ENCODE assay signal across 9 mouse cellular contexts in genomic region chr7:115721624-115722540, GRCm38 (mm10).
DNase-seq lines count a peak whose midpoint lies in the region; ATAC-seq and TF ChIP-seq lines count a peak whose summit lies in the region.
"Had no signal": no experiment of that assay in that cellular context is flagged by ENCODE, and none has a peak within 500 bp of the region (broad histone marks: within the 10 kb centered on the region; RNA-seq: fewer than 3 reads in every experiment).

No protein-coding gene starts in this region.

- peaks cover 4% of the 10 kb centered on the region for H3K36me3 ChIP-seq in heart, adult 2 months (ENCODE audit: control insufficient read depth, insufficient read depth, low read length)
- no peaks in the 10 kb centered on the region for H3K36me3 ChIP-seq in forebrain, embryonic 14.5 days (ENCODE audit: control insufficient read depth, insufficient read depth, low read length)
- H3K36me3 ChIP-seq in midbrain, embryonic 10.5 days, result no peaks in the 10 kb centered on the region
- no peaks in the 10 kb centered on the region for H3K36me3 ChIP-seq in kidney, adult 2 months (ENCODE audit: control insufficient read depth, insufficient read depth, low read length)

- H3K27me3 ChIP-seq in heart, adult 2 months (ENCODE audit: control insufficient read depth, insufficient read depth, low read length), result no peaks in the 10 kb centered on the region
- no peaks in the 10 kb centered on the region for H3K27me3 ChIP-seq in forebrain, embryonic 14.5 days (replicated peaks; ENCODE audit: control insufficient read depth, insufficient read depth, low read length)
- H3K27me3 ChIP-seq in midbrain, embryonic 10.5 days (ENCODE audit: low read depth, poor library complexity, severe bottlenecking), result 0 out of 2 replicates have a peak, but pooled peaks cover 14% of the 10 kb centered on the region
- no peaks in the 10 kb centered on the region for H3K27me3 ChIP-seq in kidney, adult 2 months (replicated peaks; ENCODE audit: control insufficient read depth, insufficient read depth, low read length)

- H3K9me3 ChIP-seq in forebrain, embryonic 14.5 days (replicated peaks; ENCODE audit: control insufficient read depth, low read length), result no peaks in the 10 kb centered on the region
- H3K9me3 ChIP-seq in midbrain, embryonic 10.5 days (replicated peaks), result no peaks in the 10 kb centered on the region

- no peak for TF ChIP-seq POLR2A in heart, adult 2 months (IDR thresholded peaks at IDR 0.05; ENCODE audit: insufficient read depth, low read depth, low read length)
- TF ChIP-seq POLR2A in kidney, adult 2 months (IDR thresholded peaks at IDR 0.05; ENCODE audit: low read depth, low read length), result no peak

- H3K27ac ChIP-seq in heart, adult 2 months, result peak overlapping the region; percentile 22; the same call in 1 of the 2 replicates
- peak overlapping the region; percentile 49 for H3K27ac ChIP-seq in forebrain, embryonic 14.5 days (ENCODE audit: low read depth, low read length)
- H3K27ac ChIP-seq in midbrain, embryonic 10.5 days (replicated peaks), result peak overlapping the region; percentile 83
- no peak overlapping the region for H3K27ac ChIP-seq in kidney, adult 2 months (ENCODE audit: insufficient read depth, low read depth, low read length)

- WGBS in heart, adult 2 months, result 25% methylated on average over 7 of the region's 7 CpGs
- WGBS in forebrain, embryonic 14.5 days, result 3% methylated on average over 7 of the region's 7 CpGs
- WGBS in midbrain, embryonic 10.5 days, result 9% methylated on average over 7 of the region's 7 CpGs
- WGBS in kidney, adult 2 months, result 45% methylated on average over 7 of the region's 7 CpGs

- ATAC-seq in forebrain, embryonic 14.5 days, result peak; percentile 72
- ATAC-seq in monocyte, adult 5-6 weeks (replicated peaks; ENCODE audit: insufficient number of reproducible peaks, low FRiP score, low TSS enrichment, poor library complexity, severe bottlenecking), result no peak

- no peaks in the 10 kb centered on the region for H3K79me2 ChIP-seq in heart, adult 2 months (replicated peaks; ENCODE audit: control insufficient read depth, insufficient read depth, low read length)

- TF ChIP-seq EP300 in heart, adult 2 months (IDR thresholded peaks at IDR 0.05; ENCODE audit: insufficient read depth, low read depth, low read length), result no peak

- DNase-seq in heart, adult 2 months, result no peak
- no peak for DNase-seq in heart, postnatal 36 days
- DNase-seq in R1 (ENCODE audit: low read depth, low spot score), result peak; percentile 5
- peak; percentile 77 for DNase-seq in forebrain, embryonic 14.5 days (ENCODE audit: low spot score)
- DNase-seq in midbrain, embryonic 10.5 days (ENCODE audit: low spot score), result peak; percentile 51
- DNase-seq in kidney, adult 2 months, result no peak
- no peak for DNase-seq in urinary bladder, postnatal 36 days (ENCODE audit: low spot score in 2 of 2)
- DNase-seq: lung, postnatal 36 days had no signal

- H3K4me3 ChIP-seq in heart, adult 2 months, result no peak overlapping the region
- no peak overlapping the region for H3K4me3 ChIP-seq in forebrain, embryonic 14.5 days (ENCODE audit: low read depth, low read length)
- H3K4me3 ChIP-seq in midbrain, embryonic 10.5 days, result no peak overlapping the region
- H3K4me3 ChIP-seq in kidney, adult 2 months (ENCODE audit: insufficient read depth, low read depth, low read length), result no peak overlapping the region

- H3K4me1 ChIP-seq in heart, adult 2 months (ENCODE audit: control insufficient read depth, insufficient read depth, low read length), result peaks cover 2% of the 10 kb centered on the region
- H3K4me1 ChIP-seq in forebrain, embryonic 14.5 days (ENCODE audit: control insufficient read depth, insufficient read depth, low read length), result peaks cover 15% of the 10 kb centered on the region
- peaks cover 32% of the 10 kb centered on the region for H3K4me1 ChIP-seq in midbrain, embryonic 10.5 days
- H3K4me1 ChIP-seq in kidney, adult 2 months (ENCODE audit: control insufficient read depth, insufficient read depth, low read length), result peaks cover 2% of the 10 kb centered on the region; the same call in 1 of the 2 replicates

- H3K4me2 ChIP-seq in forebrain, embryonic 14.5 days (ENCODE audit: low read length), result peak overlapping the region; percentile 14; the same call in 1 of the 2 replicates

- no peak overlapping the region for H3K9ac ChIP-seq in heart, adult 2 months (ENCODE audit: low read depth, low read length)
- H3K9ac ChIP-seq in forebrain, embryonic 14.5 days (ENCODE audit: low read length), result no peak overlapping the region

- intact Hi-C loops in heart, adult 2 months (cut with DNase I), result loop anchor here (10.0 kb wide), 1 partner anchor 313 kb away; the partner anchor contains the start of genes 1110004F10Rik and Sox6
- intact Hi-C loops in heart, postnatal 36 days (cut with DNase I), result loop anchor here (10.0 kb wide), 1 partner anchor 313 kb away; the partner anchor contains the start of genes 1110004F10Rik and Sox6

- TF ChIP-seq CTCF in heart, adult 2 months (IDR thresholded peaks at IDR 0.05), result no peak
- TF ChIP-seq CTCF in kidney, adult 2 months (conservative IDR thresholded peaks at IDR 0.05; ENCODE audit: insufficient read depth, insufficient read length, low read depth, low read length), result no peak

Comparison
In these comparisons a context has a peak if more than half of its experiments do, and no peak if none do; other contexts are left out.
1. DNase-seq: peak in R1 (single experiment), forebrain, embryonic 14.5 days (single experiment) and midbrain, embryonic 10.5 days (single experiment); none in heart, adult 2 months (0 of 2), heart, postnatal 36 days (0 of 2), kidney, adult 2 months (single experiment) and urinary bladder, postnatal 36 days (0 of 2).